Mouse (Mus musculus): ENCODE measurements around the gene Dlg5. TPM values are rescaled to one million over a fixed set of nuclear protein-coding genes. Genes with fewer than 3 reads are reported as not detected.

The Dlg5 gene
- not detected in 2 replicates for total RNA-seq (2015; ENCODE audit: low replicate concordance)
- total RNA-seq (2017; ENCODE audit: low replicate concordance) = 0.14 TPM in 1 of 2 replicates, not detected in the other

DNA sequence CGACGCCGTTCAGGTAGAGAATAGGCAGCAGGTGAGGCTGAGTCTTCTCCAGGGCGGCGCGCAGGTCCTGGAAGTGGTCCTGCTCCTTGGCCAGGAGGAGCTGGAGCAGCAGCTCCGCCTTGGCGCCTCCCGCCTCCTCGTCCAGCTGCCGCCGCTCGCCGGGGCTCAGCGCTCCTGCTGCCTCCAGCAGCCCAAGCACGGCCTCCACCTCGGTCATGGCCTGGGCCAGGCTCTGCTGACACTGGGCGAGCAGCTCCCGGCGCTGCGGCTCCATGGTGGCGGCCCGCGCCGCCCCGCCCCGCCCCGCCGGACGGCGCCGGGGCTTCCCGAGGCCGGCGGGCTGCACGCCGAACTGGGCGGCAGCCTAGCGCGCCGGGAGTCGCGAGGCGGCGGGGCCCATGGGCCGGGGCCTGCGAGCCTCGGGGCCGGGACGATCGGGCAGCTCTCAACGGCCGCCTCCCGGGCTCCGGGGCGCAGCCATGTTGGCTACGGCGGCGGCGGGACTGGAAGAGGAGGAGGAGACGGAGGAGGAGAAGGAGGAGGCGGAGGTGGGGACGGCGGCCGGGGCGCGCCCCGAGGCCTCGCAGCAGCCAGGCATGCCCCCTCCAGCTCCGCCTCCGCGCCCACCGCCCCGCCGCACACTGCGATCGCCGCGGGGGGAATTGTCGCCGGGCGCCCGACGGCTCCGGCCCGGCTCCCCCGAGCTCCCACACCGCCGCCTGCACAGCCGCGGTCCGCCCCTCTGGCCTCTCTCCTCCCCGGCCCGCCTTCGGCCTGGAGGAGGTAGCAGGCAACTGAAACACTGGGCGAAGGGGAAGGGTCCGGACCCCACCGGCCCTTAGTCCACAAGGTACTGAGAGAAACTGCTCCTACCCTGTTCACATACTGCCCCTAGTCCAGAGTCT is at the start of gene Dlg5:
Gene Dlg5 (minus strand): TSS at position 744 of the 905 bp plus-strand sequence.
- ATAC-seq (replicated peaks; ENCODE audit: low FRiP score, poor library complexity, severe bottlenecking) = no peak

DNA sequence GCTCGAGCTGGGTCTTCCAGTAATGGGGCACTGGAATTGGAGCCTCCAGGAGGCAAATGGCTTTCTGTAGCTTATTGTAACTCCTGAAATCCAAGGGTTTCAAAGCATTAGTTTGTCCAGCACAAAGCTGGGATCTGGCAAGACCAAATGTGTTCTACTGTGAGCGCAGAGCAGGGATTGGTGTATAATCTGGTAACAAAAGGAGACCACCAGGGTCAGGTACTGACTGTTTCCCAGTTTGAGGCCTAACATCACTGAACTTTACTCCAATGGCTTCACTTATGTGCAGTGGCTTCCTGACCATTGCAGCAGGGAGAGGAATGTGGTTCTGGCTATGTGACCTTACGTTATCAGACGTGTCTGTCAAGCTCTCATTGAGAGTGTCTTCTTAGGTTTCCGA is 47.9 kb upstream of the Dlg5 start:
- no peak for ATAC-seq (replicated peaks; ENCODE audit: low FRiP score, poor library complexity, severe bottlenecking)

DNA sequence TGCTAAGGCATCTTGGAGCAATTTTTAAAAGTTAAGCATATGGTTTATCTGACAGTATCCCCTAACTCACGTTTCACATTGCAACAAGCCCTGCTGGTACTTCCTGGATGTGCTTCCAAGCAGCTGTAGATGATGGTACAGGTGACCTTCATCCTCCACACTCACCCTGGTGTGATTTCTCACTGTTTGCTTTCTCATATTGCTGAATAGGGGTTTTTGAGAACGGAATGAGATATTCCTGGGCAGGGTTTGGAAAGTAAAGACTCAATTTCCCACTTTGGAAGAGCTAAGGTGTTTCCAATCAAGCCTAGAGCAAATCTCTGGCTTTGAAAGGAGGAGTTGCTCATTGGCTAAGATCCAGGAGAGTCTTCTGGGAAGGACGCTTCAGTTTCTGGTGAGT is 47.2 kb upstream of the Dlg5 start, which contains the start of gene E330034G19Rik:
Gene E330034G19Rik (plus strand): TSS at position 301 of the 400 bp plus-strand sequence.
- ATAC-seq (replicated peaks; ENCODE audit: low FRiP score, poor library complexity, severe bottlenecking) = no peak

DNA sequence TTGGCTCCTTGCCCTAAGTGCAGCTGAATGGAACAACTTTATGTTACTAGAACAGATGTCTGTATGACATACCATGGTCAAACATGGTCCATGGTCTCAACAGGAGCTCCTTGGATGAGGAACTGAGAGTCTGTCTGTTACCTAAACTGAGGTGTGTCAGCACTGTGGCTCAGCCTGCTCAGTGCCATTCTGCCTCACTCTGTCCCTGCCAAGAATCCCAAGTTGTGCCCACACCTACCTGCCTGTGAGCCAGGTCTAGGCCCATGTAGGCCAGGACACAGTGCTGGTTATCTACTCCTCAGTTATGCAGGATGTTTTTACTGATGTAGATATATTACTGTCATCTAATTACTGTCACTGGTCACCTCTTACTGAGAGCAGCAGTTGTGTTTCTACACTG is 45.0 kb upstream of the Dlg5 start:
- ATAC-seq (replicated peaks; ENCODE audit: low FRiP score, poor library complexity, severe bottlenecking) = no peak

DNA sequence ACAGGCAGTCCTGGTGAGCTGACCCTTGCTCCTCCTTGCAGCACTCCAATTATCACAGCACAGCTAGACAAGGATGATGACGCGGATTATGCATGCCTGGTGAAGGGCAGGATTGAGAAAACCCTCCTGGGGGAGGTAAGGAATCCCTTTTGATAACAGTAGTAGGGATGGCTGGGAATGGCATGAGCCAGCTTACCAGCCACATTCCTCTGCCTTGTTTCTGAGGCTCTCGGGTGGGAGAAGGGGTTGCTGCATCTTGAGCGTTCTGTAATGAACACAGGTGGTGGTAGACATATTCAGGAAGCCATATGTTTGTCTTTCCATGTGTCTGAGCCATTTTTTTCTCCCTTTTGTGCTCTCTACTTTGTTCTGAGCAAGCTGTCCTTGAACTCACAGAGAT is 40.4 kb upstream of the Dlg5 start:
- ATAC-seq (replicated peaks; ENCODE audit: low FRiP score, poor library complexity, severe bottlenecking) = no peak

DNA sequence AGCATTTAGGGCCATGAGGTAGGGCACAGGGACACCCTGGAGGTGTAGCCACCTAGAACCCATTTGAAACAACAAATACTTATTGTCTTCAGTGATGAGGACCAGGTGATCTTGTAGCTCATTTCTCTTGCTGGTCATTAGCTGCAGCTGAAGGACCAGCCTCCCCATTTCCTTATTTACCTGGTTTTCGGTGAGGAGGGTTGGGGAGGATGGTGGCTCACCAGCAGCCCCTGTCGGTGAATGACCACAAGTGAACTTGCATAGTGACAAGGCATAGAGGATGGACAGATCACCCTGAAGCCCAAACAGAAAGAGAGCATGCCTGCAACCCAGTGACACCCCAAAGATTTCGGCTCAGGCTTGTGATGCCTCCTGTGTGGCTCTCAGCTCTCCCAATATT is 36.6 kb upstream of the Dlg5 start:
- no peak for ATAC-seq (replicated peaks; ENCODE audit: low FRiP score, poor library complexity, severe bottlenecking)

DNA sequence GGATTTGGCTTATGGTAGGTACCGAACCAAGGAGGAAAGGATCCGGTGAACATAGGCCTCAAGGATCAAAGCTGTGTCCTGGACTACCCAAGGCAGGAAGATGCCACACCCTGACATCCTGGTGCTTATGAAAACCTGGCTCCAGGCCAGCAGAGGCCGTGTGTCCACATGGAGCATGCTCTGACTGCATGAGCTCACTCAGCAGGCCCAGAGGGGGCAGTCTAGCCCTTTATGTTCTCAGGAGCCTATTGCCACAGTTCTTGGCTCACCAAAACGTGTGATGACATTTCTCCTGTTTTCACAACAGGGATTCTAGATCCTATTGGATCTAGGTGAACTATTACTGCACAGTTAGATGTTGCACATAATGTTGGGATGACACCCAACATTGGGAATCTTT is 35.6 kb upstream of the Dlg5 start:
- no peak for ATAC-seq (replicated peaks; ENCODE audit: low FRiP score, poor library complexity, severe bottlenecking)

DNA sequence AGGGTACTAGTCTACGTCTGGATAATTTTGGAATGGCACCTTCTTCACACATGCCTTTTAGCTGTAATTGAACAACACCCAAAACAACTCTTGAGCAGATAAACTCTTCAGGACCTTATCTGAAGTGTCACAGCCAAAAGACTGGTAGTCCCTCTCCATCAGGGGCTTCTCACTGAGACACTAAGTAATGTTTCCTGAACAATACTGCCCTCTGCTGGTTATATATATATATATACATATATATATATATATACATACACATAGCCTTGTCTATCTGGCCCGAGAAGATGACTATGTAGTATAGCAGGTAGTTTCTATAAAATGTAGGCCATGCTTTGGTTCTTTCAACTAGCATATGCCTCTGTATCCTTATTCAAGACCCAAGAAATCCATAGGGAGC is 29.8 kb upstream of the Dlg5 start:
- no peak for ATAC-seq (replicated peaks; ENCODE audit: low FRiP score, poor library complexity, severe bottlenecking)

DNA sequence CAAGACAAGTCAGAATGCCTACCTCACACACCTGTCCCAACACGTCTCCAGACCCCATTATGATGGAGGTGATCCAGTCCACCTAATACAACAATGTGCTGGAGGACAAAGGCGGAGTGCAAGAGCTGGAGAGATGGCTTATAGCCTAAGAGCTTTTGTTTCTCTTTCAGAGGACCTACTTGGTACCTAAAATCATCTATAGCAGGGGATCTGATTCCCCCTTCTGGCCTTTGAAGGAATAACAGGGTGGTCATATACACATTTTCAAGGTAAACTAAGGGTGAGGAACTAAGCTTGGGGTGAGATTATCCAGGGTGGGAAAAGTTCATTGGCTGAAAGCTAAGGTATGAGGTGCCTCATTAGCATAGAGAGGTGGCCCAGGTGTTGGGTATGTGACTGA is 27.9 kb upstream of the Dlg5 start:
- ATAC-seq (replicated peaks; ENCODE audit: low FRiP score, poor library complexity, severe bottlenecking) = no peak

DNA sequence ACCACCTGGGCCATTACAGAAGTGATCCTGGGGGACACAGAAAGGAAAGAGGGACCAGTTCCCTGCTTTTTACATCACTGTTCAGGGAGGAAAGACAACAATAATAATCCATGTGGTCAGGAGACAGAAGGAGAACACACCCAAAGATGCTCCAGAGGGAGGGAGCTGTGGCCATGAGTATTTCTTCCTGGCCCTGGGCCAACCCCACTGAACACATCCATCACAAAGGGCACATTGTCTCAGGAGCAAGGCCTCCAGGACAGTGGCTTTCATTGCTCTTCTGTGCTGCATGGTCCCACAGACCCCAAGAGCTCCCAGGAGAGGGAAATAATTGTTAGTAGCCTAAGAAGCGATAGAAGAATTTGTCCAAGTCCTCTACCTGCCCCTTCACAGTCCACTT is 23.9 kb upstream of the Dlg5 start:
- no peak for ATAC-seq (replicated peaks; ENCODE audit: low FRiP score, poor library complexity, severe bottlenecking)

DNA sequence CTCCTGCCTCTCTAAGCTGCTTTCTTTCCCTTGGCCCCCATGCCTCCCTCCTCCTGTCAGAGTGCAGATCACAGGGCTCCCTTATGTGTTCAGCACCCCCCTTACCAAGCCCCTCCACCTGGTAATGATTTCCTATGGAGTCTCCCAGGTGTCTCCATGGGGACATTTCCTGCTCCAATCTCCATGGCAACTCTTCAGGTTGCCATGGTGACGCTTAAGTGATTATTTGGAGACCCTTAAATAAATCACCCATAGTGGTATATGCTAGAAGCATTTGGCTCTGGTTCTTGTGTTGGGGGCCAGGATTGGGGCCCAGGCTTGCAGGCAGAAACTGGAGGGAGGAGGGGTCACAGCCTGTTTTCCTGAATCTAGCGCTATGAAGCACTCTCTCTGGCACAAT is 17.2 kb upstream of the Dlg5 start:
- no peak for ATAC-seq (replicated peaks; ENCODE audit: low FRiP score, poor library complexity, severe bottlenecking)

DNA sequence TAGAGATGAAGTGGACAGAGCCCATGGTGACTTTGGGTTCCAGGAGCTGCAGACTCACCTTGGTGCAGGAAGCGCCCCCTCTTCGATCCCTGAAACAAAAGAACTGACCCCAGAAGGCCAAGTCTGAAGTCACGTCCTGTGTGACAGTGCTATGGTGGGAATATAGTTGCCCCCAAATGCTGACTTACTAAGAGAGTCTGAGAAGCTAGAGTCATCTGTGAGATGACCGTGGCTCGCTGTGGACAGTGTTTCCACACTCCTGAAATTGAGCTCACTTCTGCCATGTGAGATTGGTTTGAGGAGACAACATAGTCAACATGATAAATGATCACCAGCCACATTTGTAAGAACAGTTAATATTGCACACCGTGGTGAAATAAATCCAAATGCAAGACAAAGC is 16.7 kb upstream of the Dlg5 start:
- ATAC-seq (replicated peaks; ENCODE audit: low FRiP score, poor library complexity, severe bottlenecking) = no peak

DNA sequence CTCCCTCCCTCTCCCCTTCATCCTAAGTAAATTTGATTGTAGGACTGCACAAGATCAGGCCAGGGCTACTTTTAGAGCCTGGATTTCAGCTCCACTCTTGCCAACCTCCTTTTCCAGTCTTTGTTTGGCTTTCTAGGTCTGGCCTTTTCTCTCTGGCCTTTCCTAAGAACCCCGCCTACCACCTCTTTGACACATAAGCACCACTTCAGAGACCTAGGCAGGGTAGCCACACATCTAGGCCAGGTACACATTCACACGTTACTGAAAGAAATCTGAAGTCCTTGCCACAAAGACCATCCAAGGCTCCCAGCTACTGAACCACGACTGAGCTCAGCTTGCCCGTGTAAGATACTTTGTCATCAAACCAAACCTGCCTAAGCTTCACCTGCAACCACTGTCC is 14.7 kb upstream of the Dlg5 start:
- no peak for ATAC-seq (replicated peaks; ENCODE audit: low FRiP score, poor library complexity, severe bottlenecking)

DNA sequence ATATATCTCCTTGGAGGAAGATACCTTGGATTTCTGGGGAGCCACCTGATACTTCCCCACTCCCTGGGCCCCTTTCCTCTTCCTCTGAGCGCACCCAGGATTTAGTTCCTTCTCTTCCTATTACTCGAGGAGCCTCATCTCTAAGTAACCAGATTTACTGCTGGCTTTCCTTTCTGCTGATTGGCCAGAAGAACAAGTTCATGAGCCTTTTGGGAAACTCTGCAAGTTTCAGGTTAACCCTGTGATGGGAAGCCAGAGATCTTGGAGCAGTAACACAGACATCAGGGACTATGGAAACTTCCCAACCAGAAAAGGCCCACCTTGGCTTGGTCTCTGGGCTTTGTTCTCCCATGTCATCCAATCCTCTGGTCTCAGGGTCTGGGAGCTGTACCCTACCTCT is 10.2 kb upstream of the Dlg5 start:
- no peak for ATAC-seq (replicated peaks; ENCODE audit: low FRiP score, poor library complexity, severe bottlenecking)

DNA sequence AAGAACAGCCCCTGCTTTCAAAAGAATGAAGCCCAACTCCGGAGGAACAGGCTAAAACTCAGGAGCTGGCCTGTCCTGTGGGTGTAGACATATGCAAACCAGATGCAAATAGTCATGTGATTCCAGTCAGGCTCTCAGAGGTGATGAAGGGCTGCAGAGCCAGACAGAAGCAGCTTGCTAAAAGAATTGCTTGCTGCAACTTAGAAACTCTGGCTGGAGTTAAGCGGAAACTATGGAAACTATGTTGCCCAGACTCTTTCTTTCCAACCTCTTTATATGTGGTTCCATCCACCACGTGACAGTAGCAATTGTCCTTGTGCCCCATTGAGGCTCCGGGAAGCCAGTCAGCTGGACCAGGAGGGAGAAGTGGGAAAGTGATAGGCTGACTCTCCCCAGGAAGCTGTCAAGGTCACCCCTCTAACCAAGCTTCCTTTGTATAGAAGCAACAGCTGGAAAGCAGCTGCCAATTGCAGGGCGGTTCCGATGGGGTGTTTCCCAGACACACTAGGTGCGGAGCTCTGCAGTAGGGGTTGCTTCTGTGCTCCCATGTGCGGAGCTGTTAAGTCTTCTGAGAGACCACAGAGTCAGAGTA is 8.0 kb upstream of the Dlg5 start:
- ATAC-seq (replicated peaks; ENCODE audit: low FRiP score, poor library complexity, severe bottlenecking) = no peak

DNA sequence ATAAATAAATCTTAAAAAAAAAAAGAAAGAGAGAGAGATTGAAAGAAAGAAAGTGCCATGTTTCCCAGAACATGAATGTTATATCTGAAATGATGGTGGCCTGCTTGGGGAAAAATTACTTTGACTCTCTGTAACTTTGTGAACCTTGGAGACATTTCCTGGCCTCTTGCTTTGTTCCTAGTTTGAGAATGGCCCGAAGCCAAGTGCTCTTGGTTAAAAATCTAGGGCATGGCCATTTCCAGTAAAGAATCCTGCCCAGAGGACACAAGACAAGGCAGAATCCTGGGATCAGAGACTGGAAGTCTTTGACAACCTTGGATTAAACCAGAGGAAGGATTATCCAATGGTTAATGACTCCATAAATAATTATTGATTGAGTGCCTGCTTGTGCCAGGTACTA is 5.6 kb upstream of the Dlg5 start:
- no peak for ATAC-seq (replicated peaks; ENCODE audit: low FRiP score, poor library complexity, severe bottlenecking)

DNA sequence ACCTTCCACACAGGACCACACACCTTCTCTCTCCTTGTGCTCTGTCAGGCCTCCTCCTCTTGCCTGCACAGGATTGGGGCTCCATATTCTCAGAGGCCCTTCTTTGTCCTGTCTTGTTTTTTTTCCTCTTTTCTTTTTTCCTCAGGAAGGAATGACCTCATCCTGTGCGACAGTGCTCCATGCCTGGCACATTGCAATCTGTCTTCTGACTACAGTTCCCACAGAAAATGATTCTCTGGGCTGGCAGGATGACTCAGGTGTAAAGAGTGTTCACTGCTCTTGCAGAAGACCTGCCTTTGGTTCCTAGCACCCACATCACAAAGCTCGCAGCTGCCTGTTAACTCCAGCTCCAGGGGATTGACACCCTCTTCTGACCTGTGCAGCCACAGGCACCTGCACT is 4.2 kb upstream of the Dlg5 start:
- ATAC-seq (replicated peaks; ENCODE audit: low FRiP score, poor library complexity, severe bottlenecking) = no peak

DNA sequence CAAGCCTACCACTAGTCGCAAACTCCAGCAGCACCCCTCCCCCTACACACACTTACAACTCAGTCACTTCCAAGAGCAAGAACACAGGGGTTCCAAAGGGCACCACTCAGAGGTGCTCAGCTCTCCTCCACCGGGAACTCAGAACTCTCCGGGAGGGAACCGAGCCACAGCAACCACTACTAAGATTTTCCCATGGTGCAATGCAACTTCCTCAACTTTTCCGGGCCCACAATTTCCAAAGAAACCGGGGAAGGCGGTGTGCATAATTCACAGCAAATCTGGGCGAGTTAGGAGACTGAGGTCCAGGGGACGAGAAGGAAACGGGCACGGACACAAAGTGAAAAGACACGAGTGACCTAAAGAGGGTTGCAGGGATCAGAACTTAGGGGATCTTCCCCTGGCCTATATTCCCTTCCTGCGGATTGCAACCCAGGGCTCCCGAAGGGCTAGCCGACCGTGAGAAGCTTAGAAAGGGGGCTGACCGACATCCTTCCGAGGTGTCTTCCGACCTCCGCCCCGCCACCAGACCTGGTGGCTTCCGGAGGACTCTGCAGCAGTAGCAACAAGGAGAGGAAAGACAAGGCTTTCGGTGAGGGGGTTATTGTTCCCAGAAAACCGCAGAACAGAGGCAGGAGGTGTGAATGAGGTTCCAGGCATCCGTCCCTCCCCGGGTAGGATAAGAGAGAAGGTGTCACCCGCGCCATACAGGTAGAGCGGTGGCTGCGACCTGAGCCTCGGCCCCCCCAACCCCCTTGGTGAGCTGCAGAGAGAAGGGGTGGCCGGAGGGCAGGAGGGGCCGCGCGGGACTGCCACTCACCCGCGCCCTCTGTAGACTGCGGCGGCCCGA is 1.2 kb downstream of the Dlg5 start:
- no peak for ATAC-seq (replicated peaks; ENCODE audit: low FRiP score, poor library complexity, severe bottlenecking)

DNA sequence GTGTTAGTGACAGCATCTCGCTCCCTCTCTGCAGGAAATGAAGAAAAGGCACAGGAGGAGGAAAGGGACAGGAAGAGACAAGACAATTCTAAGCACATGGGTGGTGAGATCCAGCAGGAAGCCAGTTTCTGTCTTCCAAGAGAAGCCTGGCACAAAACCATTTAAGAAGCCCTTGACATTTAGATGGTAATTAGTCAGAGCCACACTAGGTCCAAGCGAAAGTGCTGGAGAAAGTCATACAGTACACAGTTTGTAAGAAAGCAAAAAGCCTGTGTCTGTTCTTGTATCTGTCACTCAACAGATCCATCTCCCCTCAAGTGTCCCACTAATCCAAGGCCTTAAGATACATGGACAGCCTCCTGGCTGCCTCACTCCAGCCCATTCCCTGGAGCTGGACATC is 3.7 kb downstream of the Dlg5 start:
- ATAC-seq (replicated peaks; ENCODE audit: low FRiP score, poor library complexity, severe bottlenecking) = no peak

DNA sequence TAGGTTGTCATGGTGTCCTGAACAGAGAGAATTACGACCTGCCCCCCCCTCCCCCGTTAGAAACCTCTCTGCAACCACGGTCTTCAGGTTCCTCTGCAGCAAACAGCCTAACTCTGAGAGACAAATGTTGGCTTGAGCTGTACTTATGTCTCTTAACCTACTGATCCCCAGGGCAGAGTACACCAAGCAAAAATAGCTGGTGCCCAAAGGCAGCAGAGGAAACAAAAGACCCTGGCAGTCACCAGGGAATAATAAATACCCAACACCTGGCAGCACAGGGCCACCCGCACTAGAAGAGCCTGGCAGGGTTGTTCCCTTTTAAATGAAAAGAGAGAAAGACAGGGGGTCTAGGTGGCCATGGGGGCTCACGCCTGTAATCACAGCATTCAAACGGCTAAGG is 4.9 kb downstream of the Dlg5 start:
- ATAC-seq (replicated peaks; ENCODE audit: low FRiP score, poor library complexity, severe bottlenecking) = no peak

DNA sequence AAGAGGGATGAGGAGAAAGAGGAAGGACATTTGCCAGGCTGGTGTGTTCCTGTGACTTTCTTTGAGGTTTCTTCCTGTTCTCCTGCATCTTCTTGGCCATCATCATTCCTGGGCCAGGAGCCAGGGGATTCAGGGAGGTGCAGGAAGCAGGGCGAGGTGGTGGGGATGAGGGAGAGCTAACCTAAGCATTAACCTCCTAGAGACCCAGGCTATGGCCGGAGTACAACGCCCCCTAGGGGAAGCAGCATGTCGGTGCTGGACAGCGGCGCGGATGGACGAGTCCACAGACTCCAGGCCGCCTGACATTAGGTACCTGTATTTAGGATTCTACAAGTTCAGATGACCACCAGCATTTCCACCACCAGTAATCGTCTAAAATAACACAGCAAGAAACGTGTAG is 6.1 kb downstream of the Dlg5 start:
- ATAC-seq (replicated peaks; ENCODE audit: low FRiP score, poor library complexity, severe bottlenecking) = no peak

Measured in erythroblast, adult 5-6 weeks (primary cell).